Mouse (Mus musculus): Measurements from ENCODE around the gene Nfx1. TPM values are rescaled to one million over a fixed set of nuclear protein-coding genes. Genes with fewer than 3 reads are reported as not detected.

The Nfx1 gene
- polyA plus RNA-seq, 1 experiment from 2014 or later = 93.7 TPM

DNA sequence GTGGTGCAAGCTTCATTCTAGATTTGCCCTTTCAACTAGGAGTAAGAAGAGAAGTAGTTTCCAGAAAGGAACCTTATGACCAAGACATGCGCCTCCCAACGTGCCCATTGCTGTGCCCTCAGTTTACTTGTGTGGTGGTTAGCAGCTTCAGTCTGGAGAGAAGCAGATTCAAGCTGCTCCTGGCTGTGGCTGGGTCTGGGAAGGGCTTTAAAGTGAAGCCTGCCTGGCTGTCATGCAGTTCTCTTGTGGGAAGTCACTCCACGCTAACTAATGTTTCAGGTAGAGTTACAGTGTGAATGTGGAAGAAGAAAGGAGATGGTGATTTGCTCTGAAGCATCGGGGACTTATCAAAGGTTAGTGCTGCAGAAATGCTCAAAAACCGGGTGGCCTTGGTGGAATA lies 45.1 kb downstream of the Nfx1 start:
- 93% methylated on average over 5 of the region's 5 CpGs for WGBS
- no peaks in the 10 kb centered on the region for H3K27me3 ChIP-seq (ENCODE audit: control insufficient read depth, insufficient read depth, low read length)
- no peaks in the 10 kb centered on the region for H3K9me3 ChIP-seq (replicated peaks; ENCODE audit: control insufficient read depth, low read length)
- no peak overlapping the region for H3K9ac ChIP-seq (replicated peaks; ENCODE audit: low read length)
- no peak overlapping the region for H3K27ac ChIP-seq (replicated peaks; ENCODE audit: low read depth, low read length)
- peaks cover 9% of the 10 kb centered on the region for H3K36me3 ChIP-seq (replicated peaks; ENCODE audit: control insufficient read depth, insufficient read depth, low read depth, low read length)
- no peaks in the 10 kb centered on the region for H3K4me1 ChIP-seq (ENCODE audit: control insufficient read depth, insufficient read depth, low read length)
- DNase-seq (ENCODE audit: low spot score) (no peak), ATAC-seq (replicated peaks; ENCODE audit: insufficient number of reproducible peaks, low FRiP score, low TSS enrichment, low read depth) (no peak)
- H3K4me2 ChIP-seq (ENCODE audit: low read depth, low read length) = no peak overlapping the region
- no peak overlapping the region for H3K4me3 ChIP-seq (ENCODE audit: low read depth, low read length)

DNA sequence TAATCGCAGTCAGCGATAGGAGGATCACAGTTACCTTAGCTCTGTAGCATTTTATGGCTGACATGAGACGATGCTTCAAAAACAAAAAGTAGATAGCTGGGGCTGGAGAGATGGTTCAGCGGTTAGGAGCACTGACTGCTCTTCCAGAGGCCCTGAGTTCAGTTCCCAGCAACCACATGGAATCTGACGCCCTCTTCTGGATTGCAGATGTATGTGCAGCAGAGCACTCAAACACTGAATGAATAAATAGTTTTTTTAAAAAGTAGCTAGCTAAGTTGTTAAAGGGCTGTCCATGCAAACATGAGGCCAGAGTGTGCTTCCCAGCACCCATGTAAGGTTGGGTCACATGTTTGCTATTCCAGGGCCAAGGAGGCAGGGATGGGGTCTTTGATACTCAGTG lies 50.4 kb downstream of the Nfx1 start:
- 91% methylated on average over 5 of the region's 5 CpGs for WGBS
- Histone ChIP-seq H3K4me1 (ENCODE audit: control insufficient read depth, insufficient read depth, low read length) (no peaks in the 10 kb centered on the region), H3K27me3 (ENCODE audit: control insufficient read depth, insufficient read depth, low read length) (no peaks in the 10 kb centered on the region), H3K4me3 (ENCODE audit: low read depth, low read length) (no peak overlapping the region), H3K4me2 (ENCODE audit: low read depth, low read length) (no peak overlapping the region), H3K36me3 (replicated peaks; ENCODE audit: control insufficient read depth, insufficient read depth, low read depth, low read length) (no peaks in the 10 kb centered on the region), H3K9ac (replicated peaks; ENCODE audit: low read length) (no peak overlapping the region), H3K9me3 (replicated peaks; ENCODE audit: control insufficient read depth, low read length) (no peaks in the 10 kb centered on the region), H3K27ac (replicated peaks; ENCODE audit: low read depth, low read length) (no peak overlapping the region)
- DNase-seq (ENCODE audit: low spot score) (no peak), ATAC-seq (replicated peaks; ENCODE audit: insufficient number of reproducible peaks, low FRiP score, low TSS enrichment, low read depth) (no peak)

DNA sequence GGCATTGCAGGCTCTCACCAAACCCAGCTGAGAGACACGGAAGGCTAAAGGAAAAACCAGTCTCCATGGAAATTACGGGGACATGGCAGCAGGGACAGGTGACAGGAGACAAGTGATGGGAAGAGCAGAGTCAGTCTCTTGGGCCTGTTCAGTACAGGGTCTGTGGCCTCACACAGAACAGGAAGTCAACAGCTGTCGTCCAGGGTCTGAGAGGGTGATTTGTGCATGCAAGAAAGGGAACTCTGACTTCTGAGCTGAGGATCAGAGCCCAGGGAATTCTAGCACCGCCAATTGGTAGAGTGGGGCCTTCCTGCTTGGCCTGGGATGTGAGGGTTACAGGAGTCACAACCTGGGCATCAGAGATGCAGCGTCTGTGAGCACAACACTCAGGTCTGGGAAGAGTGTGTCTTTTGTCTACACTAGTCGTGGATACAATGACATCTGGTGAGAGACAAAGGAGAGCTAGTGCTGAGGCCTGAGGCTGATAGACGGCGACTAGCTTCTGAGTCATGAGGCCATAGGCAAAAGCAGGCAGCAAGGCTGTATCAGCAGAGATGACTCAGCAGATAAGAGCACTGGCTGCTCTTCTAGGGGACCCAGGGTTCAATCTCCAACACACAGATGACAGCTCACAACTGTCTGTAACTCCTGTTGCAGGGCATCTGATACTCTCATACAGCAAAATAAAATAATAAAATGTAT lies 55.5 kb downstream of the Nfx1 start:
- no peaks in the 10 kb centered on the region for H3K9me3 ChIP-seq (replicated peaks; ENCODE audit: control insufficient read depth, low read length)
- H3K4me2 ChIP-seq (ENCODE audit: low read depth, low read length) = no peak overlapping the region
- H3K4me3 ChIP-seq (ENCODE audit: low read depth, low read length) = no peak overlapping the region
- no peaks in the 10 kb centered on the region for H3K27me3 ChIP-seq (ENCODE audit: control insufficient read depth, insufficient read depth, low read length)
- H3K9ac ChIP-seq (replicated peaks; ENCODE audit: low read length) = no peak overlapping the region
- 53% methylated on average over 8 of the region's 8 CpGs for WGBS
- no peak overlapping the region for H3K27ac ChIP-seq (replicated peaks; ENCODE audit: low read depth, low read length)
- no peak for ATAC-seq (replicated peaks; ENCODE audit: insufficient number of reproducible peaks, low FRiP score, low TSS enrichment, low read depth)
- H3K36me3 ChIP-seq (replicated peaks; ENCODE audit: control insufficient read depth, insufficient read depth, low read depth, low read length) = no peaks in the 10 kb centered on the region
- no peaks in the 10 kb centered on the region for H3K4me1 ChIP-seq (ENCODE audit: control insufficient read depth, insufficient read depth, low read length)
- DNase-seq (ENCODE audit: low spot score) = no peak

DNA sequence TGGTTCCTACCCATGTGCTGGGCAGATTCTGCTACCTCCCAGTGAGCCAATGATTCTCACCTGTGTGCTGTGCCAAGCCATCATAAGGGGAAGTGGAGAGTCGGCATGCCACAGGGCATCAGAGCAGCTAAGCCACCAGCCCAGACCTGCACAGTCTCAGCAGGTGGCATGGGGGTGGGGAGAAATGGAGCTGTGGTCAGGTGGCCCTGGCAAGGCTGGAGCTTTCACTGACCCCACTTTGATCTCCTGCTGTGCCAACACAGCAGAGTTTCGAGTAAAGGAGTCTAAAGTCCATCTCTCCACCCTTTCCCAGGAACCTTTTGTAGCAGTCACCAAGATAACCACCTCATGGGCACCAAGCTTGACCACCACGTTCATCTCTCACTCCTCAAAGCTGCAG lies 57.2 kb downstream of the Nfx1 start:
- no peak for DNase-seq (ENCODE audit: low spot score)
- Histone ChIP-seq H3K27me3 (ENCODE audit: control insufficient read depth, insufficient read depth, low read length) (no peaks in the 10 kb centered on the region), H3K36me3 (replicated peaks; ENCODE audit: control insufficient read depth, insufficient read depth, low read depth, low read length) (no peaks in the 10 kb centered on the region), H3K4me1 (ENCODE audit: control insufficient read depth, insufficient read depth, low read length) (no peaks in the 10 kb centered on the region), H3K27ac (replicated peaks; ENCODE audit: low read depth, low read length) (no peak overlapping the region), H3K4me3 (ENCODE audit: low read depth, low read length) (no peak overlapping the region), H3K4me2 (ENCODE audit: low read depth, low read length) (no peak overlapping the region), H3K9ac (replicated peaks; ENCODE audit: low read length) (no peak overlapping the region), H3K9me3 (replicated peaks; ENCODE audit: control insufficient read depth, low read length) (no peaks in the 10 kb centered on the region)
- no peak for ATAC-seq (replicated peaks; ENCODE audit: insufficient number of reproducible peaks, low FRiP score, low TSS enrichment, low read depth)
- WGBS = 92% methylated on average over 3 of the region's 3 CpGs

DNA sequence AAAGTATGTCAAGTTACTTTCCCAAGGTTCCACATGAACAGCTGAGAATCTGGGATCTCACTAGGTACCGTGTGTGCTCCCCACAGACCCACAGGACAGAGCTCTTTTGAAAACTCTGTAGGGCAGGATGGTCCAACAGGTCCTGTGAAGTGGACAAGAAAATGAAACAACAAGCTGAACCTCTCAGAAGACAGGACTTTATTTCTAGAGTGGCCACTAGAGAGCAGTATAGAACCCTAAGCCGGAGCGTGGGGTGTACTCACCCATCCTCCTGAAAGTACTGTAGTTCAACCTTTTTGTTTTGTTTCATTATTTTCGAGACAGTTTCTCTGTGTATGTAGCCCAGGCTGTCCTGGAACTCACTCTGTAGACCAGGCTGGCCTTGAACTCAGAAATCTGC lies 57.6 kb downstream of the Nfx1 start:
- H3K9ac ChIP-seq (replicated peaks; ENCODE audit: low read length) = no peak overlapping the region
- no peak overlapping the region for H3K4me3 ChIP-seq (ENCODE audit: low read depth, low read length)
- 83% methylated on average over 4 of the region's 4 CpGs for WGBS
- ATAC-seq (replicated peaks; ENCODE audit: insufficient number of reproducible peaks, low FRiP score, low TSS enrichment, low read depth) (no peak), DNase-seq (ENCODE audit: low spot score) (no peak)
- H3K27me3 ChIP-seq (ENCODE audit: control insufficient read depth, insufficient read depth, low read length) = no peaks in the 10 kb centered on the region
- no peak overlapping the region for H3K27ac ChIP-seq (replicated peaks; ENCODE audit: low read depth, low read length)
- no peaks in the 10 kb centered on the region for H3K4me1 ChIP-seq (ENCODE audit: control insufficient read depth, insufficient read depth, low read length)
- no peak overlapping the region for H3K4me2 ChIP-seq (ENCODE audit: low read depth, low read length)
- H3K9me3 ChIP-seq (replicated peaks; ENCODE audit: control insufficient read depth, low read length) = no peaks in the 10 kb centered on the region
- H3K36me3 ChIP-seq (replicated peaks; ENCODE audit: control insufficient read depth, insufficient read depth, low read depth, low read length) = no peaks in the 10 kb centered on the region

DNA sequence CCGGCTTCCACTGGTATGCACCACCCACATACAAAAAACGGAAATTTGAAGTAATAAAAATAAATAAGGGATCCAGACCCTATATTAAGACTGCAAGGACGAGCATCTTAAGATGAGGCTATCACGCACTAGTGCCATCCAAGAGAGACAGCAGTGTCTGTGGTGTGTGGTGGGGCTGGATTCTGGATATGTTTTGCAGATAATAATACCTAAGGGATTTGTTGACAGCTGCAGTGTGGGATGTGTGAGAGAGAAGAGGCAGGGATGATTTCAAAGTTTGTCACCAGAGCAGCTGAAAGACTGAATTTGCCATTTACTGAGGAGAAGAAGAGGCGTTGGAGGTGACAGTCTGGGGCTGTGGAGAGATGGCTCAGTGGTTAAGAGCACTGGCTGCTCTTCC lies 58.7 kb downstream of the Nfx1 start:
- Histone ChIP-seq H3K27ac (replicated peaks; ENCODE audit: low read depth, low read length) (no peak overlapping the region), H3K4me3 (ENCODE audit: low read depth, low read length) (no peak overlapping the region), H3K27me3 (ENCODE audit: control insufficient read depth, insufficient read depth, low read length) (no peaks in the 10 kb centered on the region), H3K4me1 (ENCODE audit: control insufficient read depth, insufficient read depth, low read length) (no peaks in the 10 kb centered on the region), H3K9me3 (replicated peaks; ENCODE audit: control insufficient read depth, low read length) (no peaks in the 10 kb centered on the region), H3K9ac (replicated peaks; ENCODE audit: low read length) (no peak overlapping the region), H3K4me2 (ENCODE audit: low read depth, low read length) (no peak overlapping the region), H3K36me3 (replicated peaks; ENCODE audit: control insufficient read depth, insufficient read depth, low read depth, low read length) (no peaks in the 10 kb centered on the region)
- 89% methylated on average over 5 of the region's 5 CpGs for WGBS
- no peak for ATAC-seq (replicated peaks; ENCODE audit: insufficient number of reproducible peaks, low FRiP score, low TSS enrichment, low read depth)
- DNase-seq (ENCODE audit: low spot score) = no peak

DNA sequence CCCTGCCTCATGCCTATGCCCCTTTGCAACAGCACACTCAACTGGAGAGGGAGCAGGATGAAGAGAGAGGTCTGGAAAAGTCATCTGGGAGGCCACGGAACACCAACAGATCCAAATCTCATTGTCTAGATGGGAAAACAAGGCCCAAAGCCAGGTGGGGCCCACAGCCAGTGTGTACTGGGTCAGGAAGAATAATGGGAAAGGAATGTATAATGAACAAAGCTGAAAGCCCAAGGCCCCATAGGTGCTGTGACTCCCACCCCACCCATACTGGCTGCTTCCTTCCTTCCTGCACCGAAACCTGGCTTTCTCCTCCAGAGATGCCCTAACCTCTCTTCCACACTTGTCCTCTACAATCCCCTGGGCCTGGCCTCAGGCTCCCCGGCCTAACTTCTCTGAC lies 60.5 kb downstream of the Nfx1 start:
- no peaks in the 10 kb centered on the region for H3K36me3 ChIP-seq (replicated peaks; ENCODE audit: control insufficient read depth, insufficient read depth, low read depth, low read length)
- ATAC-seq (replicated peaks; ENCODE audit: insufficient number of reproducible peaks, low FRiP score, low TSS enrichment, low read depth) (no peak), DNase-seq (ENCODE audit: low spot score) (no peak)
- no peak overlapping the region for H3K27ac ChIP-seq (replicated peaks; ENCODE audit: low read depth, low read length)
- no peak overlapping the region for H3K4me2 ChIP-seq (ENCODE audit: low read depth, low read length)
- 70% methylated on average over 3 of the region's 3 CpGs for WGBS
- H3K27me3 ChIP-seq (ENCODE audit: control insufficient read depth, insufficient read depth, low read length) = no peaks in the 10 kb centered on the region
- H3K9me3 ChIP-seq (replicated peaks; ENCODE audit: control insufficient read depth, low read length) = no peaks in the 10 kb centered on the region
- no peak overlapping the region for H3K9ac ChIP-seq (replicated peaks; ENCODE audit: low read length)
- H3K4me3 ChIP-seq (ENCODE audit: low read depth, low read length) = no peak overlapping the region
- no peaks in the 10 kb centered on the region for H3K4me1 ChIP-seq (ENCODE audit: control insufficient read depth, insufficient read depth, low read length)

DNA sequence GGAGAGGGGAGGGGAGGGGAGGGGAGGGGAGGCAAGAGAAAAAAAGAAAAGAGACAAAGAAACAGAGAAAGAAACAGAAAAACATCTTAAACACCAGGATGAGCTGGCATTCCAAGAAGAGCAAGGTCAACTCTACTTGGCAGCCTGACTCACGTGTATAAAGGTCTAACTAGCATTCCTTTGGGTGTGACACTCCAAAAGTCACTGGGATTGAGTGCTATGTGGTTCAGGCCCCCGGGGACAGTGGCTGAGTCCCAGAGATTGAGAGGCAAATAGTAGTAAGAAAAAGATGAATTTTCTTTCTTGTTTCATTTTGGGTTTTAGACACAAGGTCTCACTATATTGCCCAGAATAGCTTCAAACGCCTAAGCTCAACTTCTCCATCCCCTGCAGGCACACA lies 67.2 kb downstream of the Nfx1 start:
- Histone ChIP-seq H3K36me3 (replicated peaks; ENCODE audit: control insufficient read depth, insufficient read depth, low read depth, low read length) (no peaks in the 10 kb centered on the region), H3K4me2 (ENCODE audit: low read depth, low read length) (no peak overlapping the region), H3K4me1 (ENCODE audit: control insufficient read depth, insufficient read depth, low read length) (no peaks in the 10 kb centered on the region), H3K9ac (replicated peaks; ENCODE audit: low read length) (no peak overlapping the region), H3K27ac (replicated peaks; ENCODE audit: low read depth, low read length) (no peak overlapping the region), H3K9me3 (replicated peaks; ENCODE audit: control insufficient read depth, low read length) (no peaks in the 10 kb centered on the region), H3K27me3 (ENCODE audit: control insufficient read depth, insufficient read depth, low read length) (no peaks in the 10 kb centered on the region), H3K4me3 (ENCODE audit: low read depth, low read length) (no peak overlapping the region)
- no peak for ATAC-seq (replicated peaks; ENCODE audit: insufficient number of reproducible peaks, low FRiP score, low TSS enrichment, low read depth)
- WGBS = 52% methylated on average over 3 of the region's 3 CpGs
- no peak for DNase-seq (ENCODE audit: low spot score)
